Mouse (Mus musculus) hindbrain, embryonic 12.5 days (tissue): Measurements from ENCODE around the gene 1810062G17Rik. TPM values are rescaled to one million over a fixed set of nuclear protein-coding genes. Genes with fewer than 3 reads are reported as not detected.
A peak's percentile ranks its signal among the peaks of the same experiment; 100 is the strongest.

Experiments
- ATAC-seq: fragments of 200-750 bp; cut with Nextera tagmentation; 2 replicates; pipeline ENCODE4 v1.8.0; 2017; ENCODE audit warnings: moderate TSS enrichment; ENCODE audit not compliant: low FRiP score
- H3K27ac ChIP-seq: fragments of 300-500 bp; sonication (generic); 2 replicates; pipeline ENCODE4 v1.5.1; 2016; ENCODE audit warnings: mild to moderate bottlenecking
- H3K27me3 ChIP-seq: fragments of 300-500 bp; sonication (generic); 2 replicates; pipeline ENCODE4 v1.6.1; 2016; ENCODE audit warnings: mild to moderate bottlenecking
- H3K36me3 ChIP-seq: fragments of 300-500 bp; sonication (generic); 2 replicates; pipeline ENCODE4 v1.6.1; 2016; ENCODE audit warnings: mild to moderate bottlenecking
- H3K4me1 ChIP-seq: fragments of 300-500 bp; sonication (generic); 2 replicates; pipeline ENCODE4 v1.6.1; 2016
- H3K4me2 ChIP-seq: fragments of 300-500 bp; sonication (generic); replicated peaks from 2 replicates; pipeline ENCODE4 v1.6.1; 2016; ENCODE audit warnings: mild to moderate bottlenecking
- H3K4me3 ChIP-seq: fragments of 300-500 bp; sonication (generic); 2 replicates; pipeline ENCODE4 v1.5.1; 2016; ENCODE audit warnings: mild to moderate bottlenecking
- H3K9ac ChIP-seq: fragments of 300-500 bp; sonication (generic); 2 replicates; pipeline ENCODE4 v1.6.1; 2016; ENCODE audit warnings: mild to moderate bottlenecking, moderate library complexity
- H3K9me3 ChIP-seq: fragments of 300-500 bp; sonication (generic); replicated peaks from 2 replicates; pipeline ENCODE4 v1.6.1; 2016; ENCODE audit warnings: mild to moderate bottlenecking
- WGBS: fragments of 180-500 bp; shearing (Covaris S2); methylation state at CpG from one replicate; pipeline ENCODE4 v1.1.7; 2016; 5-methylcytosine and 5-hydroxymethylcytosine counted together
- polyA plus RNA-seq: library from polyadenylated mRNA; unstranded; fragments of >200 nt; fragmentation: Nextera tagmentation; extraction: Ambion mirVana; gene quantifications from 2 replicates; pipeline ENCODE4 v1.2.1, GENCODE M21; 2016

Gene 1810062G17Rik
- polyA plus RNA-seq, 1 experiment from 2014 or later, result 0.56 TPM

DNA sequence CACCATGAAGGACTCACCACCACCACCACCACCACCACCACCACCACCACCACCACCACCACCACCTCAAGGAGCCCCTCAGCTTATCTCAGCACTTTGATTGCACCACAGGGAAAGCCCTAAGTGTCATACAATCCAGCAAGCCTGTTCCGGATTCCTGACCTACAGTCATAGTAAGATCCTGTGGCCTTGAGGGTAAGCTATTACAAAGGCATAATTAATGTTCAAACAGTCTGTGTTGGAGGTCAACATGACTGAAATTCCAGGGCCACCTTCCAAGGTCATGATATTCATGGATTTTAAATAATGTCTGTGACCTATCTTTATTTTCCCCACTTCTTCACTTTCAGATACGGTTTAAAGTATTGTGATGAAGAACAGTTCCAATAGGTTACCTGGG, 4.7 kb downstream of the 1810062G17Rik start:
- H3K27me3 ChIP-seq, result no peaks in the 10 kb centered on the region
- no peaks in the 10 kb centered on the region for H3K9me3 ChIP-seq
- ATAC-seq, result no peak
- no peak overlapping the region for H3K9ac ChIP-seq
- 68% methylated on average over 2 of the region's 2 CpGs for WGBS
- H3K4me1 ChIP-seq, result peaks cover 11% of the 10 kb centered on the region
- H3K36me3 ChIP-seq, result no peaks in the 10 kb centered on the region
- no peak overlapping the region for H3K27ac ChIP-seq
- H3K4me3 ChIP-seq, result no peak overlapping the region
- no peak overlapping the region for H3K4me2 ChIP-seq

DNA sequence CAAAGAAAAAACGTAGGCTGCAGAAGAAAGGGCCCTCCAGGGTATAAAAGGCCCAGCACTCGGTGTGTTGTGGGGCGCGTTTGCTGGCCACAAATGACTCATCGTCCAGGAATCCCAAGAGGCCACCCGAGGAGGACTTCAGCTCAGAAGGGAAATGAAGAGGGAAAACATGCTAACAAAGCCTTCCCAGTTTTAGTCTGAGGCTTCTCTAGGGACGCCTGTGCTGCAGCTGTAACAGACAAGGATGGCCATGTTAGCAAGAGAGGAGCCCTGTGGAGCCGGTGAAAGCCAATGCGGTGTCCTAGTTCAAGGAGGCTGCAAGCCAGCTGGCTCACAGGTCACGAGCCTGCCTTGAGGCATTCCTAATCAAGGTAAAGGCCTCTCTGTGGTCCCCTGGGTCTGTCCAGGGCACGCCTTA, 6.0 kb downstream of the 1810062G17Rik start:
- Histone ChIP-seq H3K36me3 (no peaks in the 10 kb centered on the region), H3K27me3 (no peaks in the 10 kb centered on the region), H3K4me2 (peak overlapping the region; percentile 37)

DNA sequence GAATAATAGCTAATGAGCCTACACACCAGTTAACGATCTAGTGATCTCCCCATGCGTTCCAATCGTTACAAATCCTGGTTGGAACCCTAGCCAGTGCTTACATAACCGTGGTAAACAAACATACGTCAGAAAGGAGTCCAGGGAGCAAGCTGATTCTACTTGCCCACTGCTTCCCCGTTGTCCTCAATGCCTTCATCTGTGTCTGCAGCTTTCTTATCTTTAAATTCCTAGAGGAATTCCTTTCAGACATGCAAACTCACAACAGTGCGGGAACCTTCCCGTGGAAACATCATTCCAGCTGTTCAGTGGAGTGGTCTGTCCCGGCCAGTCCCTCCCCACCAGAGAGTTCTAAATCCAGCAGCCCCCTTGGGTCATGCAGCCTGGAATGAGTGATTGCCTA, 7.2 kb downstream of the 1810062G17Rik start:
- H3K9me3 ChIP-seq, result no peaks in the 10 kb centered on the region
- ATAC-seq, result no peak
- H3K4me2 ChIP-seq, result no peak overlapping the region
- no peak overlapping the region for H3K27ac ChIP-seq
- H3K27me3 ChIP-seq, result no peaks in the 10 kb centered on the region
- no peaks in the 10 kb centered on the region for H3K36me3 ChIP-seq
- WGBS, result 55% methylated on average over 9 of the region's 9 CpGs
- peaks cover 4% of the 10 kb centered on the region for H3K4me1 ChIP-seq
- no peak overlapping the region for H3K9ac ChIP-seq
- H3K4me3 ChIP-seq, result no peak overlapping the region

More for the DNA sequence above, 6.0 kb downstream of the 1810062G17Rik start:
- Histone ChIP-seq H3K4me1 (peaks cover 4% of the 10 kb centered on the region), H3K4me3 (no peak overlapping the region), H3K27ac (peak overlapping the region; percentile 66), H3K9me3 (no peaks in the 10 kb centered on the region), H3K9ac (no peak overlapping the region)
- ATAC-seq, result peak; percentile 69
- WGBS, result 4% methylated on average over 11 of the region's 11 CpGs

DNA sequence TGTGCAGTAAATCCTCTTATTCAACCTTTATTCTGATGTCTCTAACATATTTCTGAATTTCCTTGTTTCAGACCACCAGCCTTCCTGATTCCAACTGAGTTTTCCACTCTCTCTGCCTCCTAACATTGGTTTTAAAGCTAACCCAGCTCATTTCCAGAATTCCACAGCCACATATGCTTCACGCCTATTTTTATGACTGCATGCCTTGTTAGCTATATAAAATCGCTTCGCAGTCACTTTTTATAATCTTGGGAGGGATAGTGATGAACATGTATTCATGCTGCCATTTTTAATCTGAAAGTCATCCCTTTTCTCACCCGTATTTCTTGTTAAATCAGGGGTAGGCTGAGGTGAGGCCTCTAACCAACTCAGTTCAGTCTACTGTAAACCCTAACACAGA, 8.6 kb downstream of the 1810062G17Rik start:
- Histone ChIP-seq H3K27me3 (no peaks in the 10 kb centered on the region), H3K9ac (no peak overlapping the region), H3K36me3 (no peaks in the 10 kb centered on the region), H3K4me1 (peaks cover 4% of the 10 kb centered on the region), H3K9me3 (no peaks in the 10 kb centered on the region), H3K27ac (no peak overlapping the region), H3K4me3 (no peak overlapping the region), H3K4me2 (no peak overlapping the region)
- no peak for ATAC-seq
- WGBS, result 93% methylated on average over 4 of the region's 4 CpGs

DNA sequence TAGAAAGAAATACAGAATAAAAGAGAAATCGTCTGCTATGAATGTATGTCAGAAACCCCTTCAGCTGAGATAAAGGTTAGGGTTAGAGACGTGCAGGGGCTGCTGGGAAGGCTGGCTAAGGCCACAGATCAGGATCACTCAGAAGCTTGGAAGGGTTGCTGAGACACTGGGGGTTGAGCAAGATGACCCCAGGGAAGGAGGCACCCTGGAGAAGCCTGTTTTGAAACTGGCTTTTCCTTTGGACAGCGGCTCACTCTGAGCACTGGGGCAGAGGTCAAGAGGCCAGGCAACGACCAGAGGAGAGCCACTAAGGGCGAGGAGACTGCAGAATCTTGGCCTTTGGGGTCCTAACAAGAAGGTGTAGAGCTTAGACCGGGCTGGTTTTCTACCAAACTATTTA, 10.4 kb downstream of the 1810062G17Rik start:
- peaks cover 4% of the 10 kb centered on the region for H3K4me1 ChIP-seq
- no peak overlapping the region for H3K4me2 ChIP-seq
- no peak overlapping the region for H3K9ac ChIP-seq
- no peak overlapping the region for H3K4me3 ChIP-seq
- H3K36me3 ChIP-seq, result no peaks in the 10 kb centered on the region
- H3K27me3 ChIP-seq, result no peaks in the 10 kb centered on the region
- WGBS, result 51% methylated on average over 6 of the region's 6 CpGs
- no peak overlapping the region for H3K27ac ChIP-seq
- no peak for ATAC-seq
- no peaks in the 10 kb centered on the region for H3K9me3 ChIP-seq

DNA sequence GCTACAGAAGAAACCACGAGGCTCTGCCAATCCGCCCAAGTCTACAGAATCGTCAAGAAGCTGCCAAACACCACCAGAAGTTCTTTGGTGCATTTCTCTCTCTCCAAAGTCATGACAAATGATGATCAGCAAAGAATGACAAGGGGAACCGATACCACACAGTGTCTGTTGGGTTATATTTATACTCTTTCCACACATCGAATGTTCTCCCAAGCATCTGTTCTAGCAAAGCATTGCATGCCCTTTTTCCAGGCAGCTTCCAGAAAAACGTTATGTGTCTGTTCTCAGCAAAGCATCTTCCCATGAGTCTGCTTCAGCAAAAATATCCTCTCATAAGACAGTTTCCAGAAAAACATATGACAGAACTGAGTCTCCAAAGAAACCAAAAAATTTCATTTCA, 11.1 kb downstream of the 1810062G17Rik start:
- Histone ChIP-seq H3K4me3 (no peak overlapping the region), H3K27me3 (no peaks in the 10 kb centered on the region), H3K9ac (no peak overlapping the region), H3K36me3 (no peaks in the 10 kb centered on the region), H3K9me3 (no peaks in the 10 kb centered on the region), H3K4me1 (peaks cover 2% of the 10 kb centered on the region), H3K27ac (no peak overlapping the region), H3K4me2 (no peak overlapping the region)
- 95% methylated on average over 6 of the region's 6 CpGs for WGBS
- ATAC-seq, result no peak

DNA sequence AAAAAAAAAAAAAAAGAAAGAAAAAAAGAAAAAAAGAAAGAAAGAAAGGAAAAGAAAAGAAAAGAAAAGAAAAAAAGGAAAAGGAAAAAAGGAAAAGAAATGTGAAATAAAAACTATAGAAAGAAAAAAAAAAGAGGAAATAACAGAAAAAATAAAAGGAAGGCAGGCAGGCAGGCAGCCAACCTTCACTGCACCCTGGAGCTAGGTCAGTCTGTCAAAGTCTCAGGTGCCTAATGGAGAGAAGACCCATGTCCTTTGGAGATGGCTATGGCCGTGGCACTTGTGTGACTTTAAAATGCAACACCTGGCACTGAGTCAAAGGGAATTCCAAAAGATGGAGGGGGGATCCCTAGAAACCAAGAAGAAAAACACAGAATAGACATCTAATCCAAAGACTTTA, 12.6 kb downstream of the 1810062G17Rik start:
- WGBS, result 84% methylated on average over 1 of the region's 1 CpGs
- Histone ChIP-seq H3K4me2 (no peak overlapping the region), H3K4me1 (no peaks in the 10 kb centered on the region), H3K4me3 (no peak overlapping the region), H3K36me3 (no peaks in the 10 kb centered on the region), H3K9me3 (no peaks in the 10 kb centered on the region), H3K9ac (no peak overlapping the region), H3K27ac (no peak overlapping the region), H3K27me3 (no peaks in the 10 kb centered on the region)
- no peak for ATAC-seq

DNA sequence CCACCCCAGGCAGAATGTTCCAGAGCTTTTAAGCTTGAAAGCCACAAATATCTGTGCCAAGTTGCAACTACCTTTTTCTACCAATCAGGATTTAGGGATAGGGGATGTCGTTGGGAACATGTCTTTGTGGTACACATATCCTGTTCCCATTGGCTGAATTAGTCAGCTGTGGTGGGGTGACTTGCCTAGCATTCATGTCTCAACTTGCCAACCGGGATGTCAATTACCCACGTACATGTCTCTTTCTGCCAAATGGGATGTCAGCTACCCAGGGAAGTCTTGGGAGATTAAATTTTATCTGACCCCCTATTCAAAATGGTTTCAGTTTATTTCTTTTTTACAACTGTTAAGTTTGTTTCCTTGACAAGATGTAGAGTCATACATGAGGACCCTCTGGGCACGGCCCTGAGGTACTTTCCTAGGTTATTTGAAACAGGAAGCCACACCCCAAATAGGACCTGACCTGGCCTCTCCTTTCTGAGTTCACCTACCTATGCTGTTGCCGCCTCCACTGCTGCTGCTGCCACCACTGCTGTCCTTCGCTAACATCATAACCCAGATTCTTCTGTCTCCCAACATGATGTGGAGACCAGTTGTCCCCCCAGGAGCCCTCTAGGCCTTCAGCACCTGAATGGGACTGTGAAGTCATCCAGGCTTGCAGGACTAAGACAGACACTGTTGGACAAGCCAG, 13.3 kb downstream of the 1810062G17Rik start:
- H3K36me3 ChIP-seq, result no peaks in the 10 kb centered on the region
- no peaks in the 10 kb centered on the region for H3K27me3 ChIP-seq
- H3K27ac ChIP-seq, result no peak overlapping the region
- ATAC-seq, result no peak
- H3K4me1 ChIP-seq, result no peaks in the 10 kb centered on the region
- H3K4me2 ChIP-seq, result no peak overlapping the region
- 90% methylated on average over 6 of the region's 6 CpGs for WGBS
- no peak overlapping the region for H3K4me3 ChIP-seq
- no peaks in the 10 kb centered on the region for H3K9me3 ChIP-seq
- H3K9ac ChIP-seq, result no peak overlapping the region

DNA sequence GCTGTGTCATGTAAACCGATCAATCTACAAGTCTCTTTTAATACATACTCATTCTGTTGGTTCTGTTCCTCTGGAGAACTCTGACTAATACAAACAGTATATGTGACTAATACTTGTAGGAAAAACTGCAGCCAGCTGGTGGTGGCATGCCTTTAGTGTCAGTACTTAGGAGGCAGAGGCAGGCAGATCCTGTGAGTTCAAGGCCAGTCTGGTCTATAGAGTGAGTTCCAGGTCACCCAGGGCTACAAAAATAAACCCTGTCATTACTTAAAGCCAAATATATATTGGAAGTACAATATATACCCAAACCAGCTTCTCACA, 13.8 kb downstream of the 1810062G17Rik start:
- 96% methylated on average over 1 of the region's 1 CpGs for WGBS
- no peaks in the 10 kb centered on the region for H3K27me3 ChIP-seq
- no peaks in the 10 kb centered on the region for H3K4me1 ChIP-seq
- no peaks in the 10 kb centered on the region for H3K36me3 ChIP-seq
- ATAC-seq, result no peak
- H3K4me3 ChIP-seq, result no peak overlapping the region
- no peak overlapping the region for H3K27ac ChIP-seq
- no peaks in the 10 kb centered on the region for H3K9me3 ChIP-seq
- no peak overlapping the region for H3K9ac ChIP-seq
- no peak overlapping the region for H3K4me2 ChIP-seq

DNA sequence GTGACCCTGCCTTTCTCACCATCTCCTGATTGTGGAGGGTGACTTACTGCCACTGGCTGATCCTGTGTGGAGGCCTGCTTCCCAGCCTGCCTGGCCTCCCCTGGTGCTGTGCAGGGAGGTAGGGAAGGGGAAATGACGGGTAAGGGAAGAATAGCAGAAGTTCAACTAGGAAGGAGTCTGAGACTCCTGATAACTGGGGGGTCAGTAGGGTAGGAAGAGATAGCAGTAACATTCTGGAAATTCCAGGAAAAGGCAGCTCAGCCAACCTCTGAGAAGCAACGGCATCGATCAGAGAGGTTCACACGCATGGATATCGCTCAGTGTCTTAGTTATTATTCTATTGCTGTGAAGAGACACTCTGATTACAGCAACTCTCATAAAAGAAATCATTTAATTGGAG, 15.8 kb downstream of the 1810062G17Rik start:
- ATAC-seq, result no peak
- Histone ChIP-seq H3K27ac (no peak overlapping the region), H3K4me2 (no peak overlapping the region), H3K36me3 (no peaks in the 10 kb centered on the region), H3K4me1 (peaks cover 2% of the 10 kb centered on the region; the same call in 1 of the 2 replicates), H3K4me3 (no peak overlapping the region), H3K27me3 (no peaks in the 10 kb centered on the region), H3K9ac (no peak overlapping the region), H3K9me3 (no peaks in the 10 kb centered on the region)
- WGBS, result 84% methylated on average over 5 of the region's 5 CpGs

DNA sequence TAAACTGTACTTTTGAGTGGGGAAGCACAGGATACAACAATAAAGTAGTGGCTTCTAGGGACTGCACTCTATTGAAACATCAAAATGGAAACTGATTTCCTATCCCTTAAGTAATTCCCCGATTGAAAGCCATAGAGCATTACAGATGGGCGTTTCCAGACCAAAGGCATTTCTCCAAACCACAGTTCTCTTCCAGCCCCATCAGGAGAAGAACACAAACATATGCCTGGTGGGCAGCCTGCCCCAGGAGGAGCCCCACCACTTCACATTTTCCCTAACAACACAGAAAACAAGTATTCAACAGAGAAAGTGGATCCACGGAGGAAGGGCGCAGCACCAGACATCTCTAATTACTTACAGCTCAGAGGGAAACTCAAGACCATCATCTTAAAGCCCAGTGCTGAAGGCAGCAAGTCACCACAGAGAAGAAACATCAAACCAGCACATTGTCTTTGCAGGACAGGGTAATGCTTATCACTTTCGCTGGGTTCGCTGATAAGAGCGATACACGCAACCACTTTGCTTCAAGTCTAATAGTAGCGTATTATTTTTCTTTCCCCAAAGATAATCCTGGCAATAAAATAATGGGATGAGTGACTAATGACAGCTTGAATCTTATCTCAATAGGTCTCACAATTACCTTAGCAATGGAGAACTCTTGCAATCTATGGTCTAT, 17.1 kb downstream of the 1810062G17Rik start:
- Histone ChIP-seq H3K4me1 (peaks cover 2% of the 10 kb centered on the region; the same call in 1 of the 2 replicates), H3K9ac (no peak overlapping the region), H3K27ac (no peak overlapping the region), H3K27me3 (no peaks in the 10 kb centered on the region), H3K4me3 (no peak overlapping the region), H3K9me3 (no peaks in the 10 kb centered on the region), H3K36me3 (no peaks in the 10 kb centered on the region), H3K4me2 (no peak overlapping the region)
- 83% methylated on average over 9 of the region's 9 CpGs for WGBS
- no peak for ATAC-seq

DNA sequence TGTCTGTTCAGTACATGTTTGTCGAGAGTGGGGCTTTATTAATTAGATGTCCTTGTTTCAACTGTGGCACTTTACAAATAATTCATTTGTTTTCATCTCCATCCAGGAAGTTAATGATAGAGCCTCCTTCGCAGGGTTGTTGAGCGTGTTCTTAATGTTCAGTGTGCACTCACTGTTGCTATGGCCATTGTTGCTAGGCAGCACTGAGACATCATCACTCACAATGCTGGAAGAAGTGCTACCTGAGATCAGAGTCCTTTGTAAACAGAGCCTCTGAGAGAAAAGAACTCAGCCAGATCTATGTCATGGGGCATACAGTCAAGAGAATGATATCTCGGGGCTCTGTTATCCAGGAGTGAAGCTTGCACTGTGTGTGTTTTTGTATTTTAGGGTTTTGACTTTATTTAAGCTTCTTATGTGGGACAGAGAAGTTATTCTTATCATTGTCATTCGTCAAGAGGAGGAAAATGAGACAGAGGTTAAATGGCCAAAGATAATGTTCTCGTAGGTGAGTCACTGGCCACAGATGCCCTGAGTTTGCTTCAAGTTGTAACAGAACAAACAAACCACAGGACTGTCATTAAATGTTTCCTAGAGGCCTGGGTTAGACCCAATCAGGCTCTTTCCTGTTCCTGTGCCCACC, 18.0 kb downstream of the 1810062G17Rik start:
- no peak overlapping the region for H3K27ac ChIP-seq
- ATAC-seq, result no peak
- WGBS, result 66% methylated on average over 6 of the region's 6 CpGs

More for the DNA sequence above, 18.0 kb downstream of the 1810062G17Rik start:
- Histone ChIP-seq H3K4me1 (peaks cover 2% of the 10 kb centered on the region; the same call in 1 of the 2 replicates), H3K4me3 (no peak overlapping the region), H3K9ac (no peak overlapping the region), H3K4me2 (no peak overlapping the region), H3K9me3 (no peaks in the 10 kb centered on the region), H3K36me3 (no peaks in the 10 kb centered on the region), H3K27me3 (no peaks in the 10 kb centered on the region)
